Mouse (Mus musculus) forebrain, embryonic 13.5 days (tissue): ENCODE measurements at regions not wholly inside any gene's neighbourhood (a gene's known extent, or its start where the extent isn't known, plus 50 kb on each side); places are given as distances from the start of the nearest gene placed in this dataset.
A peak's percentile ranks its signal among the peaks of the same experiment; 100 is the strongest.

Experiments
- ATAC-seq: fragments of 200-750 bp; cut with Nextera tagmentation; 2 replicates; pipeline ENCODE4 v1.8.0; 2017
- H3K27ac ChIP-seq: fragments of 300-500 bp; sonication (generic); 2 replicates; pipeline ENCODE4 v1.5.1; 2015; ENCODE audit warnings: inconsistent platforms, mild to moderate bottlenecking, moderate library complexity
- H3K27me3 ChIP-seq: fragments of 300-500 bp; sonication (generic); 2 replicates; pipeline ENCODE4 v1.6.1; 2015; ENCODE audit warnings: mild to moderate bottlenecking, inconsistent platforms
- H3K36me3 ChIP-seq: fragments of 300-500 bp; sonication (generic); 2 replicates; pipeline ENCODE4 v1.6.1; 2015; ENCODE audit warnings: mild to moderate bottlenecking, inconsistent platforms; ENCODE audit not compliant: poor library complexity, severe bottlenecking
- H3K4me1 ChIP-seq: fragments of 300-500 bp; sonication (generic); 2 replicates; pipeline ENCODE4 v1.6.1; 2015; ENCODE audit warnings: inconsistent platforms
- H3K4me2 ChIP-seq: fragments of 300-500 bp; sonication (generic); 2 replicates; pipeline ENCODE4 v1.6.1; 2015; ENCODE audit warnings: inconsistent platforms, mild to moderate bottlenecking, moderate library complexity
- H3K4me3 ChIP-seq: fragments of 300-500 bp; sonication (generic); 2 replicates; pipeline ENCODE4 v1.5.1; 2015; ENCODE audit warnings: mild to moderate bottlenecking, inconsistent platforms
- H3K9ac ChIP-seq: fragments of 300-500 bp; sonication (generic); 2 replicates; pipeline ENCODE4 v1.6.1; 2015; ENCODE audit warnings: mild to moderate bottlenecking, inconsistent platforms
- H3K9me3 ChIP-seq: fragments of 300-500 bp; sonication (generic); replicated peaks from 2 replicates; pipeline ENCODE4 v1.6.1; 2016; ENCODE audit warnings: inconsistent platforms
- WGBS: fragments of 180-500 bp; shearing (Covaris S2); methylation state at CpG from one replicate; pipeline ENCODE4 v1.1.7; 2015; 5-methylcytosine and 5-hydroxymethylcytosine counted together

DNA sequence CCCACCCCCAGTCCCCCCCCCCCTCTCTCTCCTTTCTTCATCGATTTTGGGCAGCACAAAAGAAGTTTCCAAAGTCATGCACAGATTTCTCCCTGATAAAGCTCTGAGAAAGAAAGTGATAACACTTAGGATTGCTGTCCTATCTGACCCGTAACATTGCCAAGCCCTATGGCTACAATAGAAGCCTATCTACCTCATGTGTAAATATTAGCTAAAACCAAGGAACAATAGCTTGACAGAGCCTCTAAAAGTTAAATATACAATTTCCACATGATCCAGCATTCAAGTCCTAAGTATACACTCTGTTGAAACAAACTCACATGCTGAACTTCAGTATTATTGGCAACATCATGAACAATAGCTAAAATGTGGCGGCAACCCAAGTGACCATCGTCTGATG, 864.9 kb downstream of the Efnb2 start:
- Histone ChIP-seq H3K9ac (no peak overlapping the region), H3K9me3 (no peaks in the 10 kb centered on the region), H3K36me3 (no peaks in the 10 kb centered on the region), H3K27ac (no peak overlapping the region), H3K4me2 (no peak overlapping the region), H3K27me3 (no peaks in the 10 kb centered on the region), H3K4me3 (no peak overlapping the region), H3K4me1 (no peaks in the 10 kb centered on the region)
- WGBS: 88% methylated on average over 4 of the region's 4 CpGs
- no peak for ATAC-seq

DNA sequence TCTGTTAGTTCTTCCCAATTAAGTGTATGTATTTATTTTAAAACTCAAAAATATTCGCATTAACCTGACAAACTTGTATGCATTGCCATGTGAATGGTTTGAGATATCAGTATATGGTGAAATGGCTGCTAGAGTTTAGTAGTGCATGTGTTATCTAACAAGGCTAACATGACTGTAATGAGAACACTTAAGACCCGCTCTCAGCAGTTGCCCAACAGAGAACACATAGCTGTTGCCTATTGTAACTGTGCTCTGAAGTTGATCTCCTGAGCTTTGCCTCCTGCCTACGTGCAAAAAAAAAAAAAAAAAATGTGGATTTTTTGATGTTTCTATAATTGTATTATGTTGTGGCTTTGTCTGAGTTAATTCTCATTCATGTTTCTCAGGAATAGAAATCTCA, 897.2 kb downstream of the Efnb2 start:
- 34% methylated on average over 3 of the region's 3 CpGs for WGBS

DNA sequence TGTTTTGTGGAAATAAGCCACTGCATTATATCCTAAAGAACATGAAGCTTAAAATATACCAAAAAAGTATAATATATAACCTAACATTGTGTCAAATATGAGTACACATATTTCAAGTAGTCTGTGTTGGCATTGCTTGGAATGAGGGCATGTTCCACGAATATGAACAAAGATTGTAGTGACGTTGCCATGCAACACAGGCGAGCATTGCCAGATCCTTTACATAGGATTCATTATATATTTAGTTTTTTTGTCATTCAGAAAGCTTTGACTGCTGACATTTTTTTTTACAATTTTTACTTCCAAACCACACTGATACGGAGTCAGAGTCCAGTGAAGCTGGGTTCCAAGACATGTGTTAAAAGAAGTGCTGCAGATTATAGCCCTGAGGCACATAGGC, 900.1 kb downstream of the Efnb2 start:
- Histone ChIP-seq H3K4me1 (no peaks in the 10 kb centered on the region), H3K36me3 (no peaks in the 10 kb centered on the region), H3K27ac (no peak overlapping the region), H3K9ac (no peak overlapping the region), H3K4me3 (no peak overlapping the region), H3K9me3 (no peaks in the 10 kb centered on the region), H3K4me2 (no peak overlapping the region), H3K27me3 (no peaks in the 10 kb centered on the region)
- ATAC-seq: no peak
- WGBS: 72% methylated on average over 4 of the region's 4 CpGs

More for the DNA sequence above, 897.2 kb downstream of the Efnb2 start:
- Histone ChIP-seq H3K36me3 (no peaks in the 10 kb centered on the region), H3K4me2 (no peak overlapping the region), H3K27me3 (no peaks in the 10 kb centered on the region), H3K9me3 (no peaks in the 10 kb centered on the region), H3K4me1 (no peaks in the 10 kb centered on the region), H3K4me3 (no peak overlapping the region), H3K9ac (no peak overlapping the region), H3K27ac (no peak overlapping the region)
- no peak for ATAC-seq

DNA sequence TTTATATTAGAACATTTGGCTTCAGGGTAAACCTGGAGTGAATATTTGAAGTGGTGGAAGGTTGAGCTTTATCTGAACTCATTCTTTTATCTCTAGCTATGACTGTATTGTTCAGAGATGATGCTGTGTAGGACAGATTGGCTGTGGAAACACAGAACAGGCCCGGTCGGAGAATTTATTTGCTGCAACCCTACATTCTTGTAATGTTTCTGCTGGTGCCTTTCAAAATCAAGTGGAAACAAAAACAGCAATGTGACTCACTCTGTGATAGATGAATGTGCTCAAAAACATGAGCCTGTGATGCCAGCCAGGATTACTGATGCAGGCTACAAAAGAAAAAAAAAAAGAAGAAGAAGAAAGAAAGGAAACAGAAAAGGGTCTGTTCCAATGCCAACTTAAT, 928.3 kb downstream of the Efnb2 start:
- Histone ChIP-seq H3K4me3 (no peak overlapping the region), H3K27ac (no peak overlapping the region), H3K36me3 (no peaks in the 10 kb centered on the region), H3K27me3 (no peaks in the 10 kb centered on the region), H3K4me2 (no peak overlapping the region), H3K4me1 (no peaks in the 10 kb centered on the region), H3K9me3 (no peaks in the 10 kb centered on the region), H3K9ac (no peak overlapping the region)
- ATAC-seq: no peak
- 74% methylated on average over 2 of the region's 2 CpGs for WGBS

DNA sequence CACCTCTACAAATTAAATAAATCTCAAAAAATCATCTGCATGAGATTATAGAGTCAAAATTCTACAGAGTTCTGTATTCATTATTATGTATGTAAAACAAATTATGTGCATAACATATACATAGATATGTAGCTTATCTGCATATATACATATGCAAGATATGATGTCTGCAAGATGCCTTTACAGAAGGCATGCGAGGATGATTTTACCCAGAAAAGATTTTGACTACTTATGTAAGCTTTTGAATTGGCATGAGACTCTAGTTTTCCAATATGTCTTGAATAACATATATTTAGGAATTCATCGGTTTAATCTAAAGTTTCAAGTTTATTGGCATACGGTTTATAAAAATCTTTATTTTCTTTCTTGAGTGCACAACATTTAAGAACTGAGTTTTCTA, 939.2 kb downstream of the Efnb2 start:
- Histone ChIP-seq H3K27me3 (no peaks in the 10 kb centered on the region), H3K9ac (no peak overlapping the region), H3K4me1 (no peaks in the 10 kb centered on the region), H3K9me3 (no peaks in the 10 kb centered on the region), H3K36me3 (no peaks in the 10 kb centered on the region), H3K27ac (no peak overlapping the region), H3K4me2 (no peak overlapping the region), H3K4me3 (no peak overlapping the region)
- WGBS: 88% methylated on average over 3 of the region's 3 CpGs
- no peak; the same call in 1 of the 2 replicates for ATAC-seq

DNA sequence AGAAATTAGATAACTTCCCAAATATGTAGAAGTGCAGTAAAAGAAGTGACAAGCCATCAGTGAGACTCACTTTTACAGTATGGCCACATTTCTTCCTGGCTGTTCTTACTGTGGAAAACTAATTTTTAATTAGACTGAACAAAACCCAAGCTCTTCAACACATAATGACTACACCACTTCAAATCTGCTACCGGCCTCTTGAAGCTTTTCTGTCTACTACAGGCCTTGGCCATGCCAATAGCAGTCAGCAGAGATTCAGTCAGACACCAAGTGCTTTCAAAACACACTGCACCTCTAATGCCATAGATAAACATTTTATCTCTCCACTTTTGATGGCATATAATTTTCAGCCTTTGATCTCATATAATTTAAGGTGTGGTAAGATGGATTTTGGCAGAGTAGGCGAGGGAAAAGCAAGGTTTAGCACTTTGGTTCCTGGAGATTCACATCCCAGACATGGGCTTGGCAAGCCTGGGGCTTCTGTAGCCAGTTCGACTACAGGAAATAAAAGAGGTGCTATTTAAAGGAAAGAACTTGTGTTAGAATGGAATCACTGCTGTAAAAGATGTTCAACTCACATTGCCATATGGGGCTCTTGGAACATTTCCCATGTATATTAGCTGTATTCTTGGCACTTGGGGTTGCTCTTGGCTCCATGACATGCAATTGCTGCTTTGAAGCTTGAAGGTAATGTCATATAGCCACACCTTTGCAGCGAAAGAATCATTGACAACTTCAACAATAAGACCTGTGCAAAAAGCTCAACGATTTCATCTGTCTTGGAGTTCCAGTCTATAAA, 941.9 kb downstream of the Efnb2 start:
- Histone ChIP-seq H3K27ac (no peak overlapping the region), H3K27me3 (no peaks in the 10 kb centered on the region), H3K4me2 (no peak overlapping the region), H3K9ac (no peak overlapping the region), H3K4me1 (no peaks in the 10 kb centered on the region), H3K36me3 (no peaks in the 10 kb centered on the region), H3K9me3 (no peaks in the 10 kb centered on the region), H3K4me3 (no peak overlapping the region)
- 70% methylated on average over 5 of the region's 5 CpGs for WGBS
- ATAC-seq: peak; percentile 73; the same call in 1 of the 2 replicates

DNA sequence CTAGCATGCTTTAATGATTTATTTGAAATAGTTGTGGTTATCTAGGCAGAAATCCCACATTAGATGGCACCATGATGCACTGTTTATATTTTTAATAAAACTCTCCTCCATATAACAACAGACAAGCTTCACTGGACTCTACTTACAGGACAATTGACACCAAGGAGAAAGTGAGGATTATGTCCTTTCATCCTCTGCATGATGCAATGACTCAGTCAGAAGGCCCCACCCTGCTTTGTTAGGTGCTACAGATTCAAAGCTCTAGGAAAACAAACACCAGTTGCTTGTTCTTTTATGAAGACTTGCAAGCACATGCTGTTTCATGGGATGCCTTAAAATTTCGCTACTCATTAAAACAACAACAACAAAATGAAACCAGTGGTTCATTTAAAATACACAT, 950.3 kb downstream of the Efnb2 start:
- WGBS: 67% methylated on average over 1 of the region's 1 CpGs
- H3K27me3 ChIP-seq: no peaks in the 10 kb centered on the region
- no peaks in the 10 kb centered on the region for H3K4me1 ChIP-seq
- no peaks in the 10 kb centered on the region for H3K36me3 ChIP-seq
- H3K4me3 ChIP-seq: no peak overlapping the region
- H3K27ac ChIP-seq: no peak overlapping the region
- H3K9me3 ChIP-seq: no peaks in the 10 kb centered on the region
- no peak overlapping the region for H3K9ac ChIP-seq
- H3K4me2 ChIP-seq: no peak overlapping the region
- no peak for ATAC-seq

DNA sequence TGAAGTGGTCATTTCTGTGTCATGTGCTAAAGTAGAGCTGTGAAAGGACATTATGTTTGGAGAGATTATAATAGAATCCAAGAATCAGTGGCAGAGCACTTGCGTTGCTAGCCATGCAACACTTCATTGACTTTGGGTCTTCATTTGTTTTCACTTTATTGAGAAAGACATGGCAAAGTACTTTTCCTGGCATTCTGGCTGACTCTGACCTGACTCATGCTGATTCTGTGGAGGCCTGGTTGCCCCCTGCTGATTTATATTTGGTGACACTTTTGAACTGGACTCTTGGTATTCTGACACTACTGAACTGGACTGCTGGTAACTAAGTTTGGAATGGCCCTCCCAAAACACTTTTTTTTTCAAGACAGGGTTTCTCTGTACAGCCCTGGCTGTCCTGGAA, 951.6 kb downstream of the Efnb2 start:
- no peaks in the 10 kb centered on the region for H3K36me3 ChIP-seq
- no peak overlapping the region for H3K27ac ChIP-seq
- H3K4me1 ChIP-seq: no peaks in the 10 kb centered on the region
- no peak overlapping the region for H3K4me2 ChIP-seq
- WGBS: 91% methylated on average over 1 of the region's 1 CpGs
- no peaks in the 10 kb centered on the region for H3K9me3 ChIP-seq
- no peak for ATAC-seq
- H3K27me3 ChIP-seq: no peaks in the 10 kb centered on the region
- H3K4me3 ChIP-seq: no peak overlapping the region
- H3K9ac ChIP-seq: no peak overlapping the region

DNA sequence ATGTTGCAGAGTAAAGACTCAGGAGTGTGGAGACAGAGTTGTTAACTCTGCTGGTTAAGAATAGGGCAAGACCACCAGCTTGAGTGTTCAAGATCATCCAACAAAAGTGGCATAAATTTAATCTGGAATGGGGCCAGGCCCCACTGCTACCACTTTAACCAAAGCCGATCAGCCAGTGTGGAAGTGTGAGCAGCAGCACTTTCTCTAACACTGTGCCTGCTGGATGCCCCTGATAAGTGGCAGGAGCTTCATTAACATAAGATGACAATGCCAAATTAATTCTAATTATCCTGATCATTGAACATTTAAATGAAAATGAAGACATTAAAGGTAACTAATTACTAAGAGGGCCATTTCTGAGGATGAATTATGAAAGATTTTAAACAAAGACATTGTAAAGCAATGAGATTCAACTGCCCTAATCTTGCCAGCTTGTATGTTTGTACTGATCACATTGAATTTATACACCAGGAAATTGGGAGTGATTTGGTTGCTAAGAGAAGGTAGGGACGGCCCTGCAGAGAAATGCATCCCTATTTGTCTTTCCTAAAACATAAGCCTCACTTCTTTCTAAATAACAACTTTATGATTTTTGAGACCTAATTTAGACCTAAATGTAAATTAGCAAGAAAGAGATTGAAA, 969.6 kb downstream of the Efnb2 start:
- WGBS: 21% methylated on average over 2 of the region's 2 CpGs
- H3K9me3 ChIP-seq: no peaks in the 10 kb centered on the region
- H3K4me1 ChIP-seq: no peaks in the 10 kb centered on the region
- H3K27ac ChIP-seq: no peak overlapping the region
- H3K4me3 ChIP-seq: no peak overlapping the region
- H3K27me3 ChIP-seq: no peaks in the 10 kb centered on the region
- no peak overlapping the region for H3K9ac ChIP-seq
- no peaks in the 10 kb centered on the region for H3K36me3 ChIP-seq
- H3K4me2 ChIP-seq: no peak overlapping the region
- peak; percentile 96 for ATAC-seq

DNA sequence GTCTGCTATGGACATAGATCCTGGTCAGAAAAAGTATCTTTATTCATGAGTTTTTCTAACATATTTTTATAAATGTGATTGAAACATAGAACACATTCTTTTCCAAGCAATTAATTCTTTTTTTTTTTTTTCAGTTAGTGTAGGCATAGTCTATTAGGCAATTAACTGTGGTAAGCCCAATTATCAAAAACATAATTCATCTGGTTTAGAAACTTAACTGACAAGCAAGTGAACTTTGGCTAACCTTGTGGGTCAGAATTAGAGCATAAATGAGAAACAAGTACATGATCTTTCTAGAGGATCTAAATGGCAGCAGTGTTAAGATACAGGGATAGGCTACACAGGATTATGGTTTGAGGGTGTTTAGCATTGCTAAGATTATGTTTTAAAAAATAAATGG, 1007.2 kb downstream of the Efnb2 start:
- Histone ChIP-seq H3K9ac (no peak overlapping the region), H3K27me3 (no peaks in the 10 kb centered on the region), H3K27ac (no peak overlapping the region), H3K4me3 (no peak overlapping the region), H3K4me1 (no peaks in the 10 kb centered on the region), H3K4me2 (no peak overlapping the region), H3K9me3 (no peaks in the 10 kb centered on the region), H3K36me3 (no peaks in the 10 kb centered on the region)
- no peak for ATAC-seq
